Mouse (Mus musculus) thymus, postnatal 25 days (tissue): ENCODE measurements around the gene Ninj2.
A peak's percentile ranks its signal among the peaks of the same experiment; 100 is the strongest.

ENCODE experiments used
- DNase-seq: peaks from one replicate; pipeline ENCODE4 v3.0.0; 2022

Ninj2 gene

GRCm38 (mm10) chr6:120146676-120147075 is 53.5 kb downstream of the Ninj2 start:
- no peak for DNase-seq

- DNase-seq: no peak
Measured at GRCm38 (mm10) chr6:120147411-120147810, 54.3 kb downstream of the Ninj2 start.

- DNase-seq: no peak
Measured at GRCm38 (mm10) chr6:120148716-120149392, 55.7 kb downstream of the Ninj2 start.

GRCm38 (mm10) chr6:120149458-120150120 is 56.4 kb downstream of the Ninj2 start:
- DNase-seq: no peak

GRCm38 (mm10) chr6:120150206-120150605 is 57.1 kb downstream of the Ninj2 start:
- no peak for DNase-seq

- no peak for DNase-seq
Measured at GRCm38 (mm10) chr6:120151616-120152053, 58.5 kb downstream of the Ninj2 start.

- no peak for DNase-seq
Measured at GRCm38 (mm10) chr6:120152739-120153696, 59.9 kb downstream of the Ninj2 start.

GRCm38 (mm10) chr6:120154526-120155309 is 61.6 kb downstream of the Ninj2 start:
- peak; percentile 74 for DNase-seq

GRCm38 (mm10) chr6:120155510-120155909 is 62.4 kb downstream of the Ninj2 start:
- DNase-seq: no peak

- no peak for DNase-seq
Measured at GRCm38 (mm10) chr6:120157479-120157878, 64.3 kb downstream of the Ninj2 start.

GRCm38 (mm10) chr6:120159133-120159901 is 66.2 kb downstream of the Ninj2 start:
- no peak for DNase-seq

GRCm38 (mm10) chr6:120162928-120163327 is 69.8 kb downstream of the Ninj2 start:
- DNase-seq: no peak

GRCm38 (mm10) chr6:120164765-120165164 is 71.6 kb downstream of the Ninj2 start:
- DNase-seq: no peak

GRCm38 (mm10) chr6:120167574-120167973 is 74.4 kb downstream of the Ninj2 start:
- DNase-seq: no peak

GRCm38 (mm10) chr6:120172294-120173017 is 79.3 kb downstream of the Ninj2 start:
- no peak for DNase-seq

GRCm38 (mm10) chr6:120174028-120174601 is 81.0 kb downstream of the Ninj2 start:
- no peak for DNase-seq

GRCm38 (mm10) chr6:120174602-120175115 is 81.5 kb downstream of the Ninj2 start:
- no peak for DNase-seq

GRCm38 (mm10) chr6:120175650-120176049 is 82.5 kb downstream of the Ninj2 start:
- no peak for DNase-seq

- no peak for DNase-seq
Measured at GRCm38 (mm10) chr6:120179044-120179755, 86.0 kb downstream of the Ninj2 start.

- no peak for DNase-seq
Measured at GRCm38 (mm10) chr6:120179756-120180206, 86.6 kb downstream of the Ninj2 start.
